Mouse (Mus musculus) brown adipose tissue, adult 24 weeks (tissue): ENCODE data around the gene Sbk2. TPM values are rescaled to one million over a fixed set of nuclear protein-coding genes. Genes with fewer than 3 reads are reported as not detected.

ENCODE experiments used
- H3K27ac ChIP-seq: fragments of 200-500 bp; replicated peaks from 2 replicates; pipeline ENCODE4 v1.5.1; 2012; ENCODE audit warnings: low read depth, mild to moderate bottlenecking, low read length
- H3K4me1 ChIP-seq: fragments of 200-500 bp; 2 replicates; pipeline ENCODE4 v1.6.1; 2012; ENCODE audit warnings: low read length, mixed read lengths; ENCODE audit not compliant: control insufficient read depth, insufficient read depth, insufficient read length
- H3K4me3 ChIP-seq: fragments of 200-500 bp; 2 replicates; pipeline ENCODE4 v1.5.1; 2012; ENCODE audit warnings: low read depth, mild to moderate bottlenecking, low read length, moderate library complexity; ENCODE audit not compliant: insufficient read depth
- polyA plus RNA-seq: library from polyadenylated mRNA; stranded (reverse); fragments of >200 nt; gene quantifications from 2 replicates; pipeline ENCODE4 v1.2.4, GENCODE M21; 2012; ENCODE audit not compliant: missing spikeins, insufficient read depth, insufficient read length

The Sbk2 gene
- polyA plus RNA-seq, 1 experiment = 5.4 TPM

DNA sequence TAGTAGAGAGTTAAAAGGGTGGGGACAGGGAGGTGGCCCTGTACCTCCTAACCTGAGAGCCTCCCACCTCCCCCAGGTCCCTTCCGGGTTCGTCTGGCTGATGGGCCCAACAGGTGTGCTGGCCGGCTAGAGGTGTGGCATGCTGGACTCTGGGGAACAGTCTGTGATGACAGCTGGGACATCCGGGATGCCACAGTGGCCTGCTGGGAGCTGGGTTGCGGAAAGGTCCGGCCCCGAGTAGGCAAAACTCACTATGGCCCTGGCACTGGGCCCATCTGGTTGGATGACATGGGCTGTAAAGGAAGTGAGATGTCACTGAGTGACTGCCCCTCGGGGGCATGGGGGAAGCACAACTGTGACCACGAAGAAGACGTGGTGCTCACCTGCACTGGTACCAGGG is 27.4 kb downstream of the Sbk2 start:
- Histone ChIP-seq H3K27ac (no peak overlapping the region), H3K4me3 (no peak overlapping the region), H3K4me1 (no peaks in the 10 kb centered on the region)

- Histone ChIP-seq H3K4me3 (no peak overlapping the region), H3K4me1 (no peaks in the 10 kb centered on the region), H3K27ac (no peak overlapping the region)
Measured at GRCm38 (mm10) chr7:4934160-4934914, 29.9 kb downstream of the Sbk2 start.

DNA sequence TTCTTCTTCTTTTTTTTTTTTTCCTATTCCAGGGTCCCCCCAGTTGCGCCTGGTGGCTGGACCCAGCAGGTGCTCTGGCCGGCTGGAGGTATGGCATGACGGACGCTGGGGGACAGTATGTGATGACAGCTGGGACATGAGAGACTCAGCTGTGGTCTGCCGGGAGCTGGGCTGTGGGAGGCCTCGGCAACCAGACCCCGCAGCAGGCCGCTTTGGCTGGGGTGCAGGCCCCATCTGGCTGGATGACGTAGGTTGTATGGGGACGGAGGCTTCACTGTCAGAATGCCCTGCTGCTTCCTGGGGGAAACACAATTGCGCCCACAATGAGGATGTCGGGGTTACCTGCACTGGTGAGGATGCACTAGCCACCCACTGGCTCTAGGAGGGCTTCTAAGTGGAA is 31.1 kb downstream of the Sbk2 start:
- no peaks in the 10 kb centered on the region for H3K4me1 ChIP-seq
- H3K4me3 ChIP-seq = no peak overlapping the region
- H3K27ac ChIP-seq = no peak overlapping the region

GRCm38 (mm10) chr7:4928323-4928722 is 35.9 kb downstream of the Sbk2 start:
- Histone ChIP-seq H3K4me1 (peaks cover 12% of the 10 kb centered on the region), H3K4me3 (0 out of 2 replicates have a peak overlapping the region, but pooled peaks have one; percentile 32), H3K27ac (no peak overlapping the region)

GRCm38 (mm10) chr7:4927711-4928110 is 36.5 kb downstream of the Sbk2 start:
- no peak overlapping the region for H3K27ac ChIP-seq
- peaks cover 12% of the 10 kb centered on the region for H3K4me1 ChIP-seq
- peak overlapping the region; percentile 32 for H3K4me3 ChIP-seq

DNA sequence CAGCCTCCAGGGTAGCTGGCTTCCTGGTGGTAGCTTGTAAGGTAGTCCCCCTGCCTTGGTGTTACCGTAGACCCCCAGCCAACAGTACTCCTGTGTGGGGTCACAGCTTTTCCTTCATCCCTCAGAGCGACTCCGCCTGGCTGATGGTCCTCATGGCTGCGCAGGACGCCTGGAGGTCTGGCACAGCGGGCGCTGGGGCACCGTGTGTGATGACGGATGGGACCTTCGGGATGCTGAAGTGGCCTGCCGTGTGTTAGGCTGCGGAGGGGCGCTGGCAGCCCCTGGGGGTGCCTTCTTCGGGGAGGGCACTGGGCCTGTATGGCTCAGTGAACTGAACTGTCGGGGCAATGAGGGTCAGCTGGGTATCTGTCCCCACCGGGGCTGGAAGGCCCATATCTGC is 37.4 kb downstream of the Sbk2 start:
- Histone ChIP-seq H3K4me3 (no peak overlapping the region), H3K27ac (no peak overlapping the region; the same call in 1 of the 2 replicates), H3K4me1 (peaks cover 12% of the 10 kb centered on the region)

DNA sequence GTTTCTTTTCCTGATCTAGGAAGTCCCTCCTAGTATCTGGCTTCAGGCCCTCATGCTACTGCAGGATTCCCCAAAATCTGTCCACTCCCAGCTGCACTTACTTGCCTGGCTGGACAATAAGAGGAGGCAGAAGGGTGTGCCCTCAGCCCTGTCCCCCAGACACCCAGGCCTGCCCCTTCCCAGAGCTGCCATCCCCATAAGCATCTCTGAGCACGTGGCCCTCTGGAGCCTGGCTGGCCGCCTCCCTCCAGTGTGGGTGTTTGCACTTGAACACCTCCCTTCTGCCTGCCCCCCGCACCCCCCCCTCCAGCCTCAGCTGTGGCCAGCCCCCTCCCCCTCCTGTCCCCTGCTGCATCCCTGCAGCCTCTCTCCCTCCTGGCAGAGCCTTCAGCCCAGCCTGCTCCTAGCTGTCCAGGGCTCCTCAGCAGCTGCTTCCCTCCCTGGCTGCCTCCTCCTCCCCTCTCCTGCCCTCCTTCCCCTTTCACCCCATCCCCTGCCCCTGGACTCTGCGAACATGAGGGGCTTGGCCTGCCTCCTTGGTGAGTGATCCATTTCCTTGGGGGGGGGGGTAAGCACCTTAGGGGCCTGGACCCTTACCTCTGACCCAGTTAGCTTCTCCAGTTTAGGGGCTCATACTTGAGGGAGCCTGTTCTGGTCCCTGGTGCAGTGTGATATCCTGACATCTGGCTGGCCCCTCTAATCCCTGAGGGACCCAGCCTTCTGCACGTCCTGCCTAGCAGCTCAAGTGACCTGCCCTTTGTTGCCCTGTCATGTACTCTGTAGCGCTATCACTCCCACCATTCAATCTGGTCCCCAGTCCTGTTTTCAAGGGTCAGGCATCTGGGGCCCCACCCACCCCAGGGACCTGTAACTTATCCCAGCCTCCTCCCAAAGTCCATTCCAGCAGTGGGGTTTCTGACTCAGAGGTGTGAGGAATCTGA is 38.5 kb downstream of the Sbk2 start, which contains the start of gene Ssc5d:
Ssc5d (plus strand) TSS at position 345 of the 941 bp plus-strand sequence.
- Histone ChIP-seq H3K4me3 (no peak within 1 kb of the TSS), H3K4me1 (peaks cover 15% of the 10 kb centered on the region), H3K27ac (peak within 1 kb of the TSS; percentile 67)

GRCm38 (mm10) chr7:4924891-4925301 is 39.3 kb downstream of the Sbk2 start:
- peaks cover 15% of the 10 kb centered on the region for H3K4me1 ChIP-seq
- H3K27ac ChIP-seq = peak overlapping the region; percentile 67
- H3K4me3 ChIP-seq = no peak overlapping the region

DNA sequence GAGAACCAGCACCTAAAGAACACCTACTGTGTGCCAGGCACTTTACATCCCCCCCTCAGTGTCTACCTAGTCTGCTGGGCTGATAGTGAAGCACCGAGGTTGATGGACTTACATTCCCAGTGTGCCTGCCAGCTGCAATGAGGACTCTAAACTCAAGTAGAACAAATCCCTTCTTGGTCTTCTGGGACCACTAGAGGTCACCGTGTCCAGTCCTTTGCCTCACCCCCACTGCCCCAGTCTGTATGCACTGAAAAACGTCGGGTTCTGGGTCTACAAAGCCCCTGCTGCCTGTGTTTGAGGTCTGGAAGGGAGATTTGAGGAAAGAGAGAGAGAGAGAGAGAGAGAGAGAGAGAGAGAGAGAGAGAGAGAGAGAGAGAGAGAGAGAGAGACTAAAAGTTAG is 39.7 kb downstream of the Sbk2 start:
- Histone ChIP-seq H3K4me1 (peaks cover 15% of the 10 kb centered on the region), H3K4me3 (peak overlapping the region; percentile 16; the same call in 1 of the 2 replicates)

DNA sequence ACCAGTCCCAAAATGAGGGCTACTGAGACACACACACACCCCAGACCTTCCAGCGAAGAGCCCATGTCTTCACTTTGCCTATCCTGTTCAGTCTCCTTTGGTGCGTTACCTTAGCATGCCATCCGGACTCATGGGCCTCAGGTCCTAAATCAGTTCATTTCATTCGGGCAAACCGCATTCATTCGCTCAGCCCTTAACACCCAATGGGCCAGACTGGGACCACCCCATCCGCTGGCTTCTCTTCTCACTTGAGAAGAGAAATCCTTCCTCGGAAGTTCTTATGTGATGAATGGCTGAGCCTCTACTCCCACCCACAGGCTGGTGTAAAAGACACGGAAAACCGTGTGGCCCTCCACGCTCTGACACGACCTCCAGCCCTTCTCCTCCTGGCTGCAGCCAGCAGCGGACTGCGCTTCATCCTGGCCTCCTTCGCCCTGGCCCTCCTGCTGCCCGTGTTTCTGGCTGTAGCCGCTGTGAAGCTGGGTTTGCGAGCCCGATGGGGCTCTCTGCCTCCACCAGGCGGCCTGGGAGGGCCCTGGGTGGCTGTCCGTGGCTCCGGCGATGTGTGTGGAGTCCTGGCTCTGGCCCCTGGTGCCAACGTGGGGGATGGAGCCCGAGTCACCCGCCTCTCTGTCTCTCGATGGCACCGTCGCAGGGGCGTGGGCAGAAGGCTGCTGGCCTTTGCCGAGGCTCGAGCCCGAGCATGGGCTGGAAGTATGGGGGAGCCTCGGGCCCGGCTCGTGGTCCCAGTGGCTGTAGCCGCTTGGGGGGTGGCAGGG is 40.4 kb downstream of the Sbk2 start:
- H3K27ac ChIP-seq = peak overlapping the region; percentile 30; the same call in 1 of the 2 replicates
- peak overlapping the region; percentile 16 for H3K4me3 ChIP-seq
- H3K4me1 ChIP-seq = peaks cover 15% of the 10 kb centered on the region

More for the DNA sequence above, 39.7 kb downstream of the Sbk2 start:
- peak overlapping the region; percentile 30 for H3K27ac ChIP-seq

GRCm38 (mm10) chr7:4922931-4923565 is 41.2 kb downstream of the Sbk2 start:
- H3K4me1 ChIP-seq = peaks cover 15% of the 10 kb centered on the region
- no peak overlapping the region for H3K27ac ChIP-seq
- H3K4me3 ChIP-seq = peak overlapping the region; percentile 19

- Histone ChIP-seq H3K4me1 (peaks cover 15% of the 10 kb centered on the region), H3K27ac (no peak overlapping the region), H3K4me3 (peak overlapping the region; percentile 19)
Measured at GRCm38 (mm10) chr7:4922508-4922907, 41.7 kb downstream of the Sbk2 start.

GRCm38 (mm10) chr7:4921824-4922482 is 42.3 kb downstream of the Sbk2 start, which contains the start of gene Nat14:
Gene Nat14 (plus strand): TSS chr7:4922028.
- Histone ChIP-seq H3K27ac (no peak within 1 kb of the TSS), H3K4me3 (peak within 1 kb of the TSS; percentile 19), H3K4me1 (peaks cover 15% of the 10 kb centered on the region)
